Mouse (Mus musculus): ENCODE results near the gene Zbtb7a. TPM values are rescaled to one million over a fixed set of nuclear protein-coding genes. Genes with fewer than 3 reads are reported as not detected.
A peak's percentile ranks its signal among the peaks of the same experiment; 100 is the strongest.

Gene Zbtb7a
- polyA plus RNA-seq, 1 experiment from 2014 or later = 10.8 TPM

DNA sequence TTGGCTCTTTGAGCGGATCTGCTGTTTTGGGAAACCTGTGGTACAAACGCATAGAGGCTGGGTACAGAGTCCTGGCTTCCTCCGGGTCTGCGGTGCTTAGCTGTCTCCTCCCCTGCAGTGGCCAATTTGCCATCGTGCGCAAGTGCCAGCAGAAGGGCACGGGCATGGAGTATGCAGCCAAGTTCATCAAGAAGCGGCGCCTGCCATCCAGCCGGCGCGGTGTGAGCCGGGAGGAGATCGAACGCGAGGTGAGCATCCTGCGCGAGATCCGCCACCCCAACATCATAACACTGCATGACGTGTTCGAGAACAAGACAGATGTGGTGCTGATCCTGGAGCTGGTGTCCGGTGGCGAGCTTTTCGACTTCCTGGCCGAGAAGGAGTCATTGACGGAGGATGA lies 54.8 kb downstream of the Zbtb7a start:
- H3K4me2 ChIP-seq = no peak overlapping the region
- no peak overlapping the region for H3K9ac ChIP-seq (ENCODE audit: low read depth, low read length)
- H3K27me3 ChIP-seq (ENCODE audit: control insufficient read depth, insufficient read depth, low read length) = no peaks in the 10 kb centered on the region
- 75% methylated on average over 26 of the region's 26 CpGs for WGBS (ENCODE audit: insufficient replicate concordance)
- H3K4me1 ChIP-seq (ENCODE audit: control insufficient read depth, insufficient read depth, low read length) = peaks cover 30% of the 10 kb centered on the region
- H3K9me3 ChIP-seq (replicated peaks; ENCODE audit: control insufficient read depth, low read length) = no peaks in the 10 kb centered on the region
- H3K4me3 ChIP-seq (ENCODE audit: low read depth, low read length) = no peak overlapping the region
- H3K36me3 ChIP-seq (ENCODE audit: control insufficient read depth, insufficient read depth, low read length) = peaks cover 20% of the 10 kb centered on the region
- ATAC-seq (replicated peaks; ENCODE audit: insufficient number of reproducible peaks, low FRiP score, low TSS enrichment) = no peak
- no peak overlapping the region for H3K27ac ChIP-seq (ENCODE audit: low read depth, low read length)

DNA sequence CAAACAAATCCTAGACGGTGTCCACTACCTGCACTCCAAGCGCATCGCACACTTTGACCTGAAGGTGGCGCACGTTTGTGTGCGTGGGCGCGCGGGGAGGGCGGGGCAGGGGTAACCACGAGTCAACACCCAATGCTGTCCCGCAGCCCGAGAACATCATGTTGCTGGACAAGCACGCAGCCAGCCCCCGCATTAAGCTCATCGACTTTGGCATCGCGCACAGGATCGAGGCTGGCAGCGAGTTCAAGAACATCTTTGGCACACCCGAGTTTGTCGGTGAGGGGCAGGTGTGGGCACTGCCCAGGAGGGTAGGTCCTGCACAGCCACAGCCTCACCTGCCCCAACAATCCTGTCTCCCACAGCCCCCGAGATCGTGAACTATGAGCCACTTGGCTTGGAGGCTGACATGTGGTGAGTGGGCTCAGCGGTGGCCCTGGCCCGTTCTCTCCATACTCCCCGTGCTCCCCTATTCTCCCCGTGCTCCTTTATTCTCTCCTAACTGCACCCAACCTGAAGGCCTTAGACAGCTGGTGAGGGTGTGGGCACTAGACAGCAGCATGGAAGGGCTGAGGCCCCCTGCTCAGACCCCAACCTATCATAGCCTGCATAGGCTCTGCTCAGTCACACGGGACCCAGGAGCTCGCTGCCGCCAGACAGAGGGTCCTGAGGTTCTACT lies 55.4 kb downstream of the Zbtb7a start:
- H3K36me3 ChIP-seq (ENCODE audit: control insufficient read depth, insufficient read depth, low read length) = peaks cover 20% of the 10 kb centered on the region
- H3K4me1 ChIP-seq (ENCODE audit: control insufficient read depth, insufficient read depth, low read length) = peaks cover 24% of the 10 kb centered on the region
- no peak for ATAC-seq (replicated peaks; ENCODE audit: insufficient number of reproducible peaks, low FRiP score, low TSS enrichment)
- no peak overlapping the region for H3K9ac ChIP-seq (ENCODE audit: low read depth, low read length)
- no peak overlapping the region for H3K27ac ChIP-seq (ENCODE audit: low read depth, low read length)
- no peak overlapping the region for H3K4me3 ChIP-seq (ENCODE audit: low read depth, low read length)
- no peaks in the 10 kb centered on the region for H3K9me3 ChIP-seq (replicated peaks; ENCODE audit: control insufficient read depth, low read length)
- 69% methylated on average over 31 of the region's 31 CpGs for WGBS (ENCODE audit: insufficient replicate concordance)
- no peak overlapping the region for H3K4me2 ChIP-seq
- H3K27me3 ChIP-seq (ENCODE audit: control insufficient read depth, insufficient read depth, low read length) = no peaks in the 10 kb centered on the region

DNA sequence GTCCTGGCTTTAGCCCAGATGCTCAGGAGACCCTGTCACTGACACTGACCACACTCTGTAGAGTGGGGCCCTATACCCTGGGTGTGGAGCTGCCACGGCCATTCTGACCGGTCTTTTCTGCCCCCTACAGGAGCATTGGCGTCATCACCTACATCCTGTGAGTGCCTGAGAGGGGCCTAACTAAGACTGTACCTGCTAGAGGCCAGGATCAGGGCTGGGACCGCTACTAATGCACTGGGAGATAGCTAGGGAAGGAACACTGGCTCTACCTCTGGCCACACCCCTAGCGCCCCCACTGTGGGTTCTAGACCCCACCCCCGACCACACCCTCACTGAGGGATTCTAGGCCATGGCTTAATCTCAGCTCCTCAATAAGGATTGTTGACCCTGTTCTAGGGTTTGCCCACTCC lies 55.9 kb downstream of the Zbtb7a start:
- Histone ChIP-seq H3K9me3 (replicated peaks; ENCODE audit: control insufficient read depth, low read length) (no peaks in the 10 kb centered on the region), H3K4me2 (no peak overlapping the region), H3K9ac (ENCODE audit: low read depth, low read length) (no peak overlapping the region), H3K27ac (ENCODE audit: low read depth, low read length) (0 out of 2 replicates have a peak overlapping the region, but pooled peaks have one; percentile 18), H3K4me1 (ENCODE audit: control insufficient read depth, insufficient read depth, low read length) (peaks cover 24% of the 10 kb centered on the region), H3K36me3 (ENCODE audit: control insufficient read depth, insufficient read depth, low read length) (peaks cover 20% of the 10 kb centered on the region), H3K4me3 (ENCODE audit: low read depth, low read length) (no peak overlapping the region), H3K27me3 (ENCODE audit: control insufficient read depth, insufficient read depth, low read length) (0 out of 2 replicates have a peak, but pooled peaks cover 2% of the 10 kb centered on the region)
- WGBS (ENCODE audit: insufficient replicate concordance) = 58% methylated on average over 6 of the region's 6 CpGs
- ATAC-seq (replicated peaks; ENCODE audit: insufficient number of reproducible peaks, low FRiP score, low TSS enrichment) = no peak

DNA sequence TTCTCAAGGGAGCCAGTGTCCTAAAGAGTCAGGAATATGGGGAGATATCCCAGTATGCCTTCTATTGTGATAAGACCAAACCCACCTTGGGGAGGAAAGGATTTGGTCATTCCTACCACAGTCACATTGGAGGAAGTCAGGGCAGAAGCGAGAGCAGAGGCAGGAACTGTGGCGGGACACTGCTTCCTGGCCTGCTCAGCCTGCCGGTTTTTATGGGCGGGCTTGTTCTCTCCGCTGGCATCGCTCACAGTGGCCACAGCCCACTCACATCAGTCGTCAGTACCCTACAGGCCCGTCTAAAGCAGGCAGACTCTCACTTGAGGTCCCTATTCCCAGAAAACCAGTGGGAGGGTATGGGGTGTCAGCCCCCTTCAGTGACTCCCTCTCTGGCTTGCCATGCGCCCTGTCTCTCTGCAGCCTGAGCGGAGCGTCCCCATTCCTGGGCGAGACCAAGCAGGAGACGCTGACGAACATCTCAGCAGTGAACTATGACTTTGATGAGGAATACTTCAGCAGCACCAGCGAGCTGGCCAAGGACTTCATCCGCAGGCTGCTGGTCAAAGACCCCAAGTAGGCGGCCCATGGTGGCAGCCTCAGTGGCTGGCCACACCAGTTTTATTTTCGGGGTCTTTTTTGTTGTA lies 56.4 kb downstream of the Zbtb7a start:
- no peak for ATAC-seq (replicated peaks; ENCODE audit: insufficient number of reproducible peaks, low FRiP score, low TSS enrichment)
- WGBS (ENCODE audit: insufficient replicate concordance) = 76% methylated on average over 18 of the region's 18 CpGs
- H3K27ac ChIP-seq (ENCODE audit: low read depth, low read length) = peak overlapping the region; percentile 99; the same call in 1 of the 2 replicates
- H3K4me2 ChIP-seq = peak overlapping the region; percentile 92
- H3K9me3 ChIP-seq (replicated peaks; ENCODE audit: control insufficient read depth, low read length) = no peaks in the 10 kb centered on the region
- 0 out of 2 replicates have a peak, but pooled peaks cover 3% of the 10 kb centered on the region for H3K27me3 ChIP-seq (ENCODE audit: control insufficient read depth, insufficient read depth, low read length)
- peaks cover 20% of the 10 kb centered on the region for H3K36me3 ChIP-seq (ENCODE audit: control insufficient read depth, insufficient read depth, low read length)
- peak overlapping the region; percentile 90 for H3K9ac ChIP-seq (ENCODE audit: low read depth, low read length)
- H3K4me3 ChIP-seq (ENCODE audit: low read depth, low read length) = no peak overlapping the region
- H3K4me1 ChIP-seq (ENCODE audit: control insufficient read depth, insufficient read depth, low read length) = peaks cover 27% of the 10 kb centered on the region

DNA sequence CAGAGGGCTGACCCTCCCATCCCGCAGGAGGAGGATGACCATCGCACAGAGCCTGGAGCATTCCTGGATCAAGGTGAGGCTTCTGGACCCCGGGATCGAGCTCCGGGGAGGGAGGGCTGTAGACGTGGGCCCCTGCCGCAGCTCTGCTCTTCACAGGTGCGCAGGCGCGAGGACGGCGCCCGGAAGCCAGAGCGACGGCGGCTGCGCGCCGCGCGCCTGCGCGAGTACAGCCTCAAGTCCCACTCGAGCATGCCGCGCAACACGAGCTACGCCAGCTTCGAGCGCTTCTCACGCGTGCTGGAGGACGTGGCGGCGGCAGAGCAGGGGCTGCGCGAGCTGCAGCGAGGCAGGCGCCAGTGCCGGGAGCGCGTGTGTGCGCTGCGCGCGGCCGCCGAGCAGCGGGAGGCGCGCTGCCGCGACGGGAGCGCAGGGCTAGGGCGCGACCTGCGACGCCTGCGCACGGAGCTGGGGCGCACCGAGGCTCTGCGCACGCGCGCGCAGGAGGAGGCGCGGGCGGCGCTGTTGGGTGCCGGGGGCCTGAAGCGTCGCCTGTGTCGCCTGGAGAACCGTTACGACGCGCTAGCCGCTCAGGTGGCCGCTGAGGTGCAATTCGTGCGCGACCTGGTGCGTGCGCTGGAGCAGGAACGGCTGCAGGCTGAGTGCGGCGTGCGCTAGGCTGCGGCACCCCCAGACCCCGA lies 57.4 kb downstream of the Zbtb7a start:
- Histone ChIP-seq H3K36me3 (ENCODE audit: control insufficient read depth, insufficient read depth, low read length) (peaks cover 12% of the 10 kb centered on the region; the same call in 1 of the 2 replicates), H3K4me1 (ENCODE audit: control insufficient read depth, insufficient read depth, low read length) (peaks cover 31% of the 10 kb centered on the region), H3K27me3 (ENCODE audit: control insufficient read depth, insufficient read depth, low read length) (0 out of 2 replicates have a peak, but pooled peaks cover 3% of the 10 kb centered on the region), H3K9ac (ENCODE audit: low read depth, low read length) (peak overlapping the region; percentile 90), H3K9me3 (replicated peaks; ENCODE audit: control insufficient read depth, low read length) (no peaks in the 10 kb centered on the region), H3K27ac (ENCODE audit: low read depth, low read length) (peak overlapping the region; percentile 99), H3K4me2 (peak overlapping the region; percentile 92), H3K4me3 (ENCODE audit: low read depth, low read length) (peak overlapping the region; percentile 64)
- ATAC-seq (replicated peaks; ENCODE audit: insufficient number of reproducible peaks, low FRiP score, low TSS enrichment) = peak; percentile 69
- WGBS (ENCODE audit: insufficient replicate concordance) = 1% methylated on average over 83 of the region's 93 CpGs

DNA sequence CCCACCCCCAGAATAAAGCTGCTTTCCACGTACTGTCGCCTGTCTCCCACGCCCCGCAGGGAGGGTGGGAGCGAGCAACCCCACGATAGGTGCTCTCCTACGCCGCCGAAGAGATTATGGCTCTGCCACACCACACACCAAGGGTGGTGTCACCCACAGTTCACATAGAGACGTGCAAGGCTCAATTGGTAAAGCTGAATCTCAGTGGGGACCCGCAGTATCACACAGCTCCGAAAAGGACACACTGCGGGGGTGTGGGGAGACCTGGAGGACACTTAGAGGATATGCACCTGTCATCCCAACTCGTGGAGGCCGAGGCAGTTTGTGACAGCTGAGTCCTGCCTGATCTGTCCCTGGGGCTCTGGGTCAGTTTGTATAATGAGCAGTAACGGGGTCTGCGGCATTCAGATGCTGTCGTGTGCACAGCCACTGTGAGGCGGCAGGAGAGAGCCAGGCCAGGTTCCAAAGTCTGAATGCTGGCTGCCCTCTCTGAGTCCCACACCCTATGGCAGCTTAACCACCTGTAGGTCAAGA lies 58.0 kb downstream of the Zbtb7a start:
- peaks cover 33% of the 10 kb centered on the region for H3K4me1 ChIP-seq (ENCODE audit: control insufficient read depth, insufficient read depth, low read length)
- peak overlapping the region; percentile 92 for H3K4me2 ChIP-seq
- H3K27me3 ChIP-seq (ENCODE audit: control insufficient read depth, insufficient read depth, low read length) = 0 out of 2 replicates have a peak, but pooled peaks cover 3% of the 10 kb centered on the region
- peak; percentile 4; the same call in 1 of the 2 replicates for ATAC-seq (replicated peaks; ENCODE audit: insufficient number of reproducible peaks, low FRiP score, low TSS enrichment)
- 5% methylated on average over 19 of the region's 19 CpGs for WGBS (ENCODE audit: insufficient replicate concordance)
- H3K4me3 ChIP-seq (ENCODE audit: low read depth, low read length) = peak overlapping the region; percentile 64
- H3K27ac ChIP-seq (ENCODE audit: low read depth, low read length) = peak overlapping the region; percentile 99
- H3K36me3 ChIP-seq (ENCODE audit: control insufficient read depth, insufficient read depth, low read length) = peaks cover 12% of the 10 kb centered on the region; the same call in 1 of the 2 replicates
- peak overlapping the region; percentile 90 for H3K9ac ChIP-seq (ENCODE audit: low read depth, low read length)
- no peaks in the 10 kb centered on the region for H3K9me3 ChIP-seq (replicated peaks; ENCODE audit: control insufficient read depth, low read length)

DNA sequence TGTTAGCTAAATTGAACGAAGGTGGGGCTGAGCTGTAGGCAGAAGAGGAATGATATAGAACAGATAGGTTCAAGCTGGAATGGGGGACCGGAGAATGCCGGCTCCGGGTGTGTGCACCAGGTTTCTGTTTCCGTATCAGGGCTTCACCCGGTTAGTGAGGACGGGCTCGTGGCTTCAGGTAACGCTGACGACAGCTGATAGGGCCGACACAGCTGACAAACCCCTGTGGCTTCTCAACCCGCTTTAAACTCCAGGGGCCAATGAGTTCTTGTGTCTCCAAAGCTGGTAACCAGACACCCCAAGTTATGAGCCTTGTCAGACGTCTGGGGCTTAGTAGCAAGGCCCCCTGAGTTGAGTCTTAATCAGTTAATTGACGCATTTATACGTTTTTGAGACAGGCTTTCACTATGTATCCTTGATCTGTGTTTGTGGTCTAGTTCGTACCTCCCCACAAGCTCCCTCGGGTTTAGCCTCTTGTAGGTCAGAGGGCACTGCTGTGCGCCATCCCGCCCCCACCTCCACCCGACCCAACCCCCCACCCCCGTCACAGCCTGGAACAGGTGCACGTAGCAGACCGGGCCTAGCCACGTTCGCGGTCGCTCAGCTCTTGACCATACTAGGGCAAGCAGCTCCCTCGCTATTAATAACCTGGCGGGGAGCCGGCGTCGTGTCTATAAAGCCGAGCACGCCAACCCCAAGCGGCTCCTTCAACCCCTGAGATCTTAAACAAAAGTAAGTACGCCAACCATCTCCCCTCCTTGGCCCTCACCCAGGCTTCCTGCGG lies 59.2 kb downstream of the Zbtb7a start:
- H3K9me3 ChIP-seq (replicated peaks; ENCODE audit: control insufficient read depth, low read length) = no peaks in the 10 kb centered on the region
- WGBS (ENCODE audit: insufficient replicate concordance) = 10% methylated on average over 37 of the region's 37 CpGs
- peaks cover 38% of the 10 kb centered on the region for H3K4me1 ChIP-seq (ENCODE audit: control insufficient read depth, insufficient read depth, low read length)
- 0 out of 2 replicates have a peak, but pooled peaks cover 3% of the 10 kb centered on the region for H3K27me3 ChIP-seq (ENCODE audit: control insufficient read depth, insufficient read depth, low read length)
- H3K27ac ChIP-seq (ENCODE audit: low read depth, low read length) = peak overlapping the region; percentile 99
- H3K4me2 ChIP-seq = peak overlapping the region; percentile 56
- peak; percentile 33 for ATAC-seq (replicated peaks; ENCODE audit: insufficient number of reproducible peaks, low FRiP score, low TSS enrichment)
- peak overlapping the region; percentile 86 for H3K9ac ChIP-seq (ENCODE audit: low read depth, low read length)
- H3K36me3 ChIP-seq (ENCODE audit: control insufficient read depth, insufficient read depth, low read length) = peaks cover 6% of the 10 kb centered on the region; the same call in 1 of the 2 replicates
- peak overlapping the region; percentile 38 for H3K4me3 ChIP-seq (ENCODE audit: low read depth, low read length)

All from heart, embryonic 11.5 days (tissue).